Mouse (Mus musculus): ENCODE results near the gene Zfp580.
"Not testable (repeated sequence)": the region's sequence is repeated elsewhere in the genome, so short reads cannot be mapped to it uniquely, and the experiment has no call there.

Zfp580 gene

GRCm38 (mm10) chr7:5051193-5052192 is at the start of gene Zfp580:
Zfp580 (plus strand) TSS chr7:5051538.
- peak; percentile 77 for DNase-seq

GRCm38 (mm10) chr7:5002876-5003275 is 48.5 kb upstream of the Zfp580 start:
- not testable (repeated sequence) for DNase-seq

GRCm38 (mm10) chr7:5008229-5008628 is 43.1 kb upstream of the Zfp580 start:
- DNase-seq, result no peak

GRCm38 (mm10) chr7:5012681-5013513 is 38.4 kb upstream of the Zfp580 start:
- DNase-seq, result no peak

GRCm38 (mm10) chr7:5014251-5015117 is 36.9 kb upstream of the Zfp580 start, which contains the start of the genes Zfp524 and Fiz1:
Zfp524 (plus strand) TSS chr7:5014415.
Fiz1 (minus strand) TSS chr7:5014697.
- peak; percentile 97 for DNase-seq

GRCm38 (mm10) chr7:5015118-5016001 is 36.0 kb upstream of the Zfp580 start, which contains the start of gene Gm44973:
Gm44973 (plus strand) TSS chr7:5015496.
- peak; percentile 92 for DNase-seq

- DNase-seq, result no peak
Observed at GRCm38 (mm10) chr7:5016057-5016456, 35.3 kb upstream of the Zfp580 start.

GRCm38 (mm10) chr7:5016920-5017319 is 34.4 kb upstream of the Zfp580 start:
- DNase-seq, result no peak

- DNase-seq, result no peak
Observed at GRCm38 (mm10) chr7:5017352-5017751, 34.0 kb upstream of the Zfp580 start.

GRCm38 (mm10) chr7:5017931-5018330 is 33.4 kb upstream of the Zfp580 start:
- no peak for DNase-seq

GRCm38 (mm10) chr7:5019576-5019975 is 31.8 kb upstream of the Zfp580 start:
- not testable (repeated sequence) for DNase-seq

GRCm38 (mm10) chr7:5020000-5020681 is 31.2 kb upstream of the Zfp580 start, which contains the start of the genes Zfp865 and Ccdc106:
Zfp865 (plus strand) TSS chr7:5020376.
Ccdc106 (plus strand) TSS chr7:5020553.
- peak; percentile 100 for DNase-seq

- DNase-seq, result no peak
Observed at GRCm38 (mm10) chr7:5020685-5021084, 30.7 kb upstream of the Zfp580 start.

GRCm38 (mm10) chr7:5021197-5021596 is 30.1 kb upstream of the Zfp580 start:
- no peak for DNase-seq

- no peak for DNase-seq
Observed at GRCm38 (mm10) chr7:5029543-5029942, 21.8 kb upstream of the Zfp580 start.

- no peak for DNase-seq
Observed at GRCm38 (mm10) chr7:5029946-5030345, 21.4 kb upstream of the Zfp580 start.

- DNase-seq, result no peak
Observed at GRCm38 (mm10) chr7:5030554-5031275, 20.6 kb upstream of the Zfp580 start.

- no peak for DNase-seq
Observed at GRCm38 (mm10) chr7:5031496-5031895, 19.8 kb upstream of the Zfp580 start.

- DNase-seq, result no peak
Observed at GRCm38 (mm10) chr7:5033818-5034217, 17.5 kb upstream of the Zfp580 start, which contains the start of gene 4632433K11Rik. 4632433K11Rik (plus strand) TSS chr7:5034118.

- no peak for DNase-seq
Observed at GRCm38 (mm10) chr7:5035628-5036027, 15.7 kb upstream of the Zfp580 start.
